Mouse (Mus musculus): ENCODE data around the gene Mgat5. TPM values are rescaled to one million over a fixed set of nuclear protein-coding genes. Genes with fewer than 3 reads are reported as not detected.

The Mgat5 gene
- polyA plus RNA-seq, 1 experiment from 2014 or later, result 8.1 TPM

DNA sequence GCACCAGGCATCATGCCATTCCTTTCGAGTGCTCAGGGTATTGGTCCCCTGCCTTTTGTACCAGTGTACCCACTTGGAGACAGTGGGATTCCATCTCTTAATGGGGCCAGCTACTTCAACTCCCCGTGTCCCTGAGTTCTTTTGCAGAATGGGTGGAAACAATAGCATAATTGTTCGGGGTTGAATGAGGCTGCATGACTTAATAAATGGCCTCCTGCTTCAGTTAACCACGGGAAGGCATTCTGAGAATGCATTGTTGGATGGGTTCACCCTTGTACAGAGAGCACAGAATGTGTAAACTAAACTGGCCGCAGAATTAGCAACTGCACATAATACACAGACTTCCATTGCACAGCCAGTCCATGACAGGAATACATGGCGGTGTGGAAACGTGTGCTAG, 214.8 kb downstream of the Mgat5 start:
- Histone ChIP-seq H3K27me3 (ENCODE audit: insufficient read depth, low read length) (no peaks in the 10 kb centered on the region), H3K4me1 (ENCODE audit: insufficient read depth, low read length) (peaks cover 7% of the 10 kb centered on the region; the same call in 1 of the 2 replicates)
- WGBS, result 75% methylated on average over 7 of the region's 7 CpGs

DNA sequence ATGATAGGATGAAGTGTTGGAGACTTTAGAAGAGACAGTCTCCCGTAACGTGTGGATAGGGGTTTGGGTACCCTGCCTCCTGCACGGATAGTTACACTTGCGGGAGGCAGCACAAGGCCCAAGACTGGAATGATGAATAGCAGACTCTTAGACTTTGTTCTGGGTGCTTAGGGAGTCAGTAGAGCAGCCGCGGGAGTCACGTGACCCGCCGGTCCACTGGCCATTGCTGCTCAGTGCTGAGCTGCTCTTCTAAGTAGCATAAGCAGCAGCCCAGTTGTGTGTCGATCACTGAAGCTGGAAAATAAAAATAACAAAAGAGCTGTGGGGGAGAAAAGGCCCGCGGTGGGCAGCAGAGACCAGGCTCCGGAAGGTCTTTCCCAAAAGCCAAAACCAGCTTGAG, 215.6 kb downstream of the Mgat5 start:
- WGBS, result 48% methylated on average over 13 of the region's 13 CpGs
- H3K4me1 ChIP-seq (ENCODE audit: insufficient read depth, low read length), result peaks cover 7% of the 10 kb centered on the region; the same call in 1 of the 2 replicates
- H3K4me3 ChIP-seq (ENCODE audit: low read length), result no peak overlapping the region
- no peak overlapping the region for H3K4me2 ChIP-seq (replicated peaks; ENCODE audit: low read depth, low read length)
- no peak overlapping the region for H3K27ac ChIP-seq (ENCODE audit: low read length)
- H3K9ac ChIP-seq (replicated peaks; ENCODE audit: low read length), result no peak overlapping the region
- H3K9me3 ChIP-seq (ENCODE audit: low read length), result no peaks in the 10 kb centered on the region
- peak; percentile 82; the same call in 1 of the 2 replicates for ATAC-seq (ENCODE audit: low FRiP score, low TSS enrichment)
- H3K27me3 ChIP-seq (ENCODE audit: insufficient read depth, low read length), result no peaks in the 10 kb centered on the region
- H3K36me3 ChIP-seq (ENCODE audit: insufficient read depth, low read length), result peaks cover 3% of the 10 kb centered on the region; the same call in 1 of the 2 replicates

More for the DNA sequence above, 214.8 kb downstream of the Mgat5 start:
- no peak for ATAC-seq (ENCODE audit: low FRiP score, low TSS enrichment)
- no peaks in the 10 kb centered on the region for H3K9me3 ChIP-seq (ENCODE audit: low read length)
- no peak overlapping the region for H3K9ac ChIP-seq (replicated peaks; ENCODE audit: low read length)
- H3K4me3 ChIP-seq (ENCODE audit: low read length), result no peak overlapping the region
- peaks cover 11% of the 10 kb centered on the region for H3K36me3 ChIP-seq (ENCODE audit: insufficient read depth, low read length)
- H3K27ac ChIP-seq (ENCODE audit: low read length), result no peak overlapping the region
- H3K4me2 ChIP-seq (replicated peaks; ENCODE audit: low read depth, low read length), result no peak overlapping the region

- Histone ChIP-seq H3K9ac (replicated peaks; ENCODE audit: low read length) (no peak overlapping the region), H3K9me3 (ENCODE audit: low read length) (no peaks in the 10 kb centered on the region), H3K36me3 (ENCODE audit: insufficient read depth, low read length) (peaks cover 2% of the 10 kb centered on the region; the same call in 1 of the 2 replicates), H3K27me3 (ENCODE audit: insufficient read depth, low read length) (no peaks in the 10 kb centered on the region), H3K4me2 (replicated peaks; ENCODE audit: low read depth, low read length) (no peak overlapping the region), H3K4me3 (ENCODE audit: low read length) (no peak overlapping the region), H3K27ac (ENCODE audit: low read length) (no peak overlapping the region), H3K4me1 (ENCODE audit: insufficient read depth, low read length) (peaks cover 7% of the 10 kb centered on the region; the same call in 1 of the 2 replicates)
- WGBS, result 75% methylated on average over 9 of the region's 15 CpGs
- no peak for ATAC-seq (ENCODE audit: low FRiP score, low TSS enrichment)
Observed at GRCm38 (mm10) chr1:127420795-127421194, 216.0 kb downstream of the Mgat5 start.

DNA sequence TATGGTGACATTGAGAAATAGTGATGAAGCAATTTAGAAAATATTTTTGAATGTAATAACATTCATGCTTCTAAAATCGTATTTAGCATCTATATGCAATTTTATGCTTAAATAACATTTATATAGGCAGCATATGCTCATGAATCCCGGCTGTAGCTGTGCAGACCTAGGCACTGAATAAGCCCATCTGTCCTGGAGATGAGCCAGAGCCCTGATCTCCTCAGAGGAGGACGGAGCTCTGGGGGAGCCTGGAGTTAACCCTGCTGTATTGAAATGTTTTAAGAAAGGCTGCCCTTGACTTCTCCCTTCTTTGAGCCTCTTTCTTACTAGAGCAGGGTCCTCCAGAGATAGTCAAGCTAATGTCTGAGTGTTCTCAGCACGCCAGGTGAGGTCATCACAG, 217.8 kb downstream of the Mgat5 start:
- no peak overlapping the region for H3K4me3 ChIP-seq (ENCODE audit: low read length)
- no peaks in the 10 kb centered on the region for H3K36me3 ChIP-seq (ENCODE audit: insufficient read depth, low read length)
- H3K4me2 ChIP-seq (replicated peaks; ENCODE audit: low read depth, low read length), result no peak overlapping the region
- peaks cover 7% of the 10 kb centered on the region; the same call in 1 of the 2 replicates for H3K4me1 ChIP-seq (ENCODE audit: insufficient read depth, low read length)
- ATAC-seq (ENCODE audit: low FRiP score, low TSS enrichment), result no peak
- H3K27ac ChIP-seq (ENCODE audit: low read length), result no peak overlapping the region
- 86% methylated on average over 4 of the region's 4 CpGs for WGBS
- no peaks in the 10 kb centered on the region for H3K27me3 ChIP-seq (ENCODE audit: insufficient read depth, low read length)
- no peaks in the 10 kb centered on the region for H3K9me3 ChIP-seq (ENCODE audit: low read length)
- no peak overlapping the region for H3K9ac ChIP-seq (replicated peaks; ENCODE audit: low read length)

- no peaks in the 10 kb centered on the region for H3K4me1 ChIP-seq (ENCODE audit: insufficient read depth, low read length)
- peak; percentile 44; the same call in 1 of the 2 replicates for ATAC-seq (ENCODE audit: low FRiP score, low TSS enrichment)
- H3K27ac ChIP-seq (ENCODE audit: low read length), result no peak overlapping the region
- no peak overlapping the region for H3K4me3 ChIP-seq (ENCODE audit: low read length)
- no peak overlapping the region for H3K4me2 ChIP-seq (replicated peaks; ENCODE audit: low read depth, low read length)
- H3K27me3 ChIP-seq (ENCODE audit: insufficient read depth, low read length), result no peaks in the 10 kb centered on the region
- H3K9me3 ChIP-seq (ENCODE audit: low read length), result no peaks in the 10 kb centered on the region
- H3K9ac ChIP-seq (replicated peaks; ENCODE audit: low read length), result no peak overlapping the region
- H3K36me3 ChIP-seq (ENCODE audit: insufficient read depth, low read length), result no peaks in the 10 kb centered on the region
- 52% methylated on average over 6 of the region's 6 CpGs for WGBS
Observed at GRCm38 (mm10) chr1:127425021-127425532, 220.3 kb downstream of the Mgat5 start.

DNA sequence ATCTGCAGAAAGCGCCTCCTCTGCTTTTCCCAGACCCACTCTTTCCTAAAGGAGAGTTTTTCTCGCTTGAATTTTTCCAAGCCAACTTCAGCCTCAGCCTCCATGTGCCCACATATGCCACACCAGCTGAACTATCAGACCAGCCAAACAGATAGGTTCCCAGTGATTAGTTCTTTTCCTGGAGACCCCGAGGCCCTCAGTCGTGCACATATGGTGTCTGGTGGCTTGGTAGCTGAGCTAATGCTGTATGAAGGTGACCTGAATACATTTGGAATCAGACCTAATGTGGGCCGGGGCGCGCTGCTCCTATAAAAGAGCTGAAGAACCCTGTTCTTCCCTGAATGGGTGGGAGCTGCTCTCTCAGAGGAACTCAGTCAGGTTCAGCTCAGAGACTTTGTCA, 225.5 kb downstream of the Mgat5 start:
- no peak overlapping the region for H3K4me3 ChIP-seq (ENCODE audit: low read length)
- H3K4me1 ChIP-seq (ENCODE audit: insufficient read depth, low read length), result peaks cover 14% of the 10 kb centered on the region
- H3K27me3 ChIP-seq (ENCODE audit: insufficient read depth, low read length), result no peaks in the 10 kb centered on the region
- H3K4me2 ChIP-seq (replicated peaks; ENCODE audit: low read depth, low read length), result no peak overlapping the region
- 88% methylated on average over 7 of the region's 7 CpGs for whole genome bisulfite sequencing
- no peak overlapping the region for H3K9ac ChIP-seq (replicated peaks; ENCODE audit: low read length)
- H3K27ac ChIP-seq (ENCODE audit: low read length), result no peak overlapping the region
- no peak for ATAC-seq (ENCODE audit: low FRiP score, low TSS enrichment)
- H3K36me3 ChIP-seq (ENCODE audit: insufficient read depth, low read length), result no peaks in the 10 kb centered on the region
- no peaks in the 10 kb centered on the region for H3K9me3 ChIP-seq (ENCODE audit: low read length)

DNA sequence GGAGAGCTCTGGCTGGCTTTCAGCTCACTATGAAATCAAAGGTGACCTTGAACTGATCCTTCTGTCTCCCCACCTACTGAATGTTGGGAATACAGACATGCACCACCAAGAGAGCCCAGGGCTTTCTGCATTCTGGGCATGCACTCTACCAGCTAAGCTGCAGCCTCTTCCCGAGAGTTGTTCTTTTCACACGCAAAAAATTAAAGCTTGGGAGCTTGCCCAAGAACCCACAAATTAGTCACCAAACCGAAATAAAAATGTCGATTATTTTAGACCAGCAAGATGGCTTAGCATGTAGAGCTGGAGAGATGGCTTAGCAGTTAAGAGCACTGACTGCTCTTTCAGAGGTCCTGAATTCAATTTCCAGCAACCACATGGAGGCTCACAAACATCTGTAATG, 230.0 kb downstream of the Mgat5 start:
- Histone ChIP-seq H3K36me3 (ENCODE audit: insufficient read depth, low read length) (no peaks in the 10 kb centered on the region), H3K27ac (ENCODE audit: low read length) (no peak overlapping the region), H3K4me3 (ENCODE audit: low read length) (no peak overlapping the region), H3K9ac (replicated peaks; ENCODE audit: low read length) (no peak overlapping the region), H3K9me3 (ENCODE audit: low read length) (no peaks in the 10 kb centered on the region), H3K27me3 (ENCODE audit: insufficient read depth, low read length) (no peaks in the 10 kb centered on the region), H3K4me1 (ENCODE audit: insufficient read depth, low read length) (peaks cover 19% of the 10 kb centered on the region), H3K4me2 (replicated peaks; ENCODE audit: low read depth, low read length) (no peak overlapping the region)
- 71% methylated on average over 4 of the region's 4 CpGs for WGBS
- ATAC-seq (ENCODE audit: low FRiP score, low TSS enrichment), result no peak

DNA sequence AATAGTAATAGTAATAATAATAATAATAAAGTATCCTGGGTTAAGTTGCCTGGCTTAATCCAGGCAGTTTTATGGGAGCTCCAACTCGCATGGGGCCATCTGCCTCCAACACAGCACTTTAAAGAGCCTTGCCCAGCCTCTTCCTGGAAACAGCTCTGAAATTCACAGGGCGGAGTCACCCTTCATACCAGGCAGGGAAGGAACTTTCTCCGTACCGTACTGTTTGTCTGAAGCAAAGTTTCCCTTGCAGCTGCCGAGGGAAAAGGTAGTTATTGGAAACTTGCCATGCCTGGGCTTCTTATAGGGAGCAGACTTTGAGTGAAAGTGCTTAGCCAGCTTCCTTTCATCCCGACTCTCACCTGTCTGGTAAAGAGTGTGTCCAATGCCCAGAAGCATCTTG, 232.3 kb downstream of the Mgat5 start:
- no peak for ATAC-seq (ENCODE audit: low FRiP score, low TSS enrichment)
- Histone ChIP-seq H3K36me3 (ENCODE audit: insufficient read depth, low read length) (no peaks in the 10 kb centered on the region), H3K9ac (replicated peaks; ENCODE audit: low read length) (no peak overlapping the region), H3K4me1 (ENCODE audit: insufficient read depth, low read length) (peaks cover 34% of the 10 kb centered on the region), H3K4me3 (ENCODE audit: low read length) (no peak overlapping the region), H3K4me2 (replicated peaks; ENCODE audit: low read depth, low read length) (no peak overlapping the region), H3K27ac (ENCODE audit: low read length) (no peak overlapping the region), H3K27me3 (ENCODE audit: insufficient read depth, low read length) (no peaks in the 10 kb centered on the region), H3K9me3 (ENCODE audit: low read length) (no peaks in the 10 kb centered on the region)
- WGBS, result 62% methylated on average over 6 of the region's 6 CpGs

DNA sequence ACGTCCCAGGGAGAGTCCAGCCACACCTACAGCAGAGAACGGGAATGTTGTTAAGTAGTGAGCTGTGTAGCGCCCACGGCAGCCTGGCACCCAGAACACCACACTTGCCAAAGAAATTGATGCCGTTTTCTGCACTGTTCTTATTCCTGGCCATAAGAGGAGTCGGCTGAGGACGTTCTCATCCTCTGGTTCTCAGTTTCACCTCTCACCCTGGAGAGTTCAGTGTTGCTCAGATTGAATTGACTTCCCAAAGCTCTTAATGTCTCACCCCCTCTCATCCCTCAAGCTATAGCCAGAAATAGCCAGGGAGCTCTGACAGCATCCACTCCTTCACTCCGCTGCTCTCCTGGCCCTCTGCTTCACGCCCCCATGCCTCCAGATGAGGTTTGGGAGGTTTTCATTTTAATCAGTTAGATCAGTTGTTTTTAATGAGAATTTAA, 234.7 kb downstream of the Mgat5 start:
- 59% methylated on average over 9 of the region's 9 CpGs for WGBS
- H3K9ac ChIP-seq (replicated peaks; ENCODE audit: low read length), result no peak overlapping the region
- no peaks in the 10 kb centered on the region for H3K9me3 ChIP-seq (ENCODE audit: low read length)
- peaks cover 41% of the 10 kb centered on the region for H3K4me1 ChIP-seq (ENCODE audit: insufficient read depth, low read length)
- no peak overlapping the region for H3K27ac ChIP-seq (ENCODE audit: low read length)
- no peaks in the 10 kb centered on the region for H3K27me3 ChIP-seq (ENCODE audit: insufficient read depth, low read length)
- H3K36me3 ChIP-seq (ENCODE audit: insufficient read depth, low read length), result no peaks in the 10 kb centered on the region
- no peak overlapping the region for H3K4me2 ChIP-seq (replicated peaks; ENCODE audit: low read depth, low read length)
- H3K4me3 ChIP-seq (ENCODE audit: low read length), result no peak overlapping the region
- no peak for ATAC-seq (ENCODE audit: low FRiP score, low TSS enrichment)

- 44% methylated on average over 1 of the region's 1 CpGs for WGBS
- Histone ChIP-seq H3K4me2 (replicated peaks; ENCODE audit: low read depth, low read length) (no peak overlapping the region), H3K36me3 (ENCODE audit: insufficient read depth, low read length) (no peaks in the 10 kb centered on the region), H3K27ac (ENCODE audit: low read length) (no peak overlapping the region), H3K4me3 (ENCODE audit: low read length) (no peak overlapping the region), H3K9me3 (ENCODE audit: low read length) (no peaks in the 10 kb centered on the region), H3K9ac (replicated peaks; ENCODE audit: low read length) (no peak overlapping the region), H3K27me3 (ENCODE audit: insufficient read depth, low read length) (no peaks in the 10 kb centered on the region), H3K4me1 (ENCODE audit: insufficient read depth, low read length) (peaks cover 47% of the 10 kb centered on the region)
- no peak; the same call in 1 of the 2 replicates for ATAC-seq (ENCODE audit: low FRiP score, low TSS enrichment)
Observed at GRCm38 (mm10) chr1:127441007-127441406, 236.2 kb downstream of the Mgat5 start.
